Mouse (Mus musculus): ENCODE data around the gene Git1.

DNA sequence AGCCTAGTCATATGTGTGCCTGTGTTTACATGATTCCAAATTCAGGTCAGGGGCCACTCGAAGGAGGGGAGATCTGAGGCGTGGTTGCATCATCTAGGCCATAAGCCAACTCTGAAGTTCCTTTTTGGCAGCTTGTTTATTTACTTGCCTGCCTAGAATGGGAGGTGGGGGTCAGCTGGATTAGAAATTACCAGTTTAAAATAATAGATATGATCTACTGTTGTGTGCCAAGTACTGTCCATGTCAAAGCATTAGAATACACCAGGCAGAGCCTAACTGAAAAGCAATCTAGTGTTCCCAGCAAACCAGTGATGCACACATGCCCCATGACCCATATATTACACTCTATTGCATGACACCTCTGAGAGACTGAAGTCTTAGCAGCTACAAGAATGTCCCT lies 48.4 kb upstream of the Git1 start:
- TF ChIP-seq CTCF (IDR thresholded peaks at IDR 0.05; ENCODE audit: extremely low read depth, insufficient read length, insufficient replicate concordance, low read depth, low read length): no peak
- no peak for TF ChIP-seq POLR2A (IDR thresholded peaks at IDR 0.05; ENCODE audit: low read depth, low read length)

All from small intestine, adult 2 months (tissue).